Mouse (Mus musculus) stomach, postnatal 0 days (tissue): ENCODE measurements at regions not wholly inside any gene's neighbourhood (a gene's known extent, or its start where the extent isn't known, plus 50 kb on each side); places are given as distances from the start of the nearest gene placed in this dataset.

Source experiments
- CTCF ChIP-seq: IDR thresholded peaks from 2 replicates; pipeline ENCODE4 v1.5.1; 2016; ENCODE audit warnings: antibody characterized with exemption, low read depth, mild to moderate bottlenecking, moderate library complexity
- EP300 ChIP-seq: optimal IDR thresholded peaks from 2 replicates; pipeline ENCODE3; 2016; ENCODE audit warnings: antibody characterized with exemption

DNA sequence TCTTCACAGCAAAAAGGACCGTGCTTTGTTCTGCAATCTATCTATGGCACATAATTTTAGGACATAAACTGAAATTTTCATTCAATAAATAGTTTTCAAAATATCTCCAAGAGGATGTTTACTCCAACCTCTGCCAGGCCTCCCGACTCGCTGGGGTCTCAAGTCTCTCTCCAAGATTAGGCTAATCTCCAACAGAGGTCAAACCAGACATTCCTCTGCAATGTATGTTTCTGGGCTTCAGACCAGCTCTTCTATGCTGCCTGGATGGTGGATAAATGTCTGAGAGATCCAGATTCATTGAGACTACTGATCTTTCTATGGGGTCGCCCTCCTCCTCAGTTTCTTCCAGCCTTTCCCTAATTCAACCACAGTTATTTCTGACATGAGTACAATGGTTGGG is 144.8 kb downstream of the Pcdh20 start:
- no peak for TF ChIP-seq CTCF
- TF ChIP-seq EP300 = no peak
